Mouse (Mus musculus) liver, postnatal 0 days (tissue): Measurements from ENCODE around the gene Cdh24. TPM values are rescaled to one million over a fixed set of nuclear protein-coding genes. Genes with fewer than 3 reads are reported as not detected.
A peak's percentile ranks its signal among the peaks of the same experiment; 100 is the strongest.

Experiments used
- ATAC-seq: fragments of 200-750 bp; cut with Nextera tagmentation; 2 replicates; pipeline ENCODE4 v1.8.0; 2017; ENCODE audit warnings: mild to moderate bottlenecking, moderate library complexity
- DNase-seq: peaks from one replicate; pipeline ENCODE4 v3.0.0-alpha.2; 2016
- H3K27ac ChIP-seq: fragments of 300-500 bp; sonication (generic); 2 replicates; pipeline ENCODE4 v1.5.1; 2014; ENCODE audit warnings: antibody characterized with exemption, moderate library complexity, mild to moderate bottlenecking, low read depth
- H3K27me3 ChIP-seq: fragments of 300-500 bp; sonication (generic); 2 replicates; pipeline ENCODE4 v1.6.1; 2014; ENCODE audit warnings: low read length, control low read depth, mixed read lengths; ENCODE audit not compliant: insufficient read depth
- H3K36me3 ChIP-seq: fragments of 300-500 bp; sonication (generic); replicated peaks from 2 replicates; pipeline ENCODE4 v1.6.1; 2014; ENCODE audit warnings: mild to moderate bottlenecking, control low read depth, low read length, moderate library complexity, mixed read lengths; ENCODE audit not compliant: insufficient read depth
- H3K4me1 ChIP-seq: fragments of 300-500 bp; sonication (generic); 2 replicates; pipeline ENCODE4 v1.6.1; 2014; ENCODE audit warnings: antibody characterized with exemption, mild to moderate bottlenecking, control low read depth; ENCODE audit not compliant: insufficient read depth
- H3K4me2 ChIP-seq: fragments of 300-500 bp; sonication (generic); 2 replicates; pipeline ENCODE4 v1.6.1; 2014; ENCODE audit warnings: low read depth, mild to moderate bottlenecking, low read length, moderate library complexity, mixed read lengths
- H3K4me3 ChIP-seq: fragments of 300-500 bp; sonication (generic); 2 replicates; pipeline ENCODE4 v1.5.1; 2014; ENCODE audit warnings: low read depth, low read length
- H3K9ac ChIP-seq: fragments of 300-500 bp; sonication (generic); replicated peaks from 2 replicates; pipeline ENCODE4 v1.6.1; 2014; ENCODE audit warnings: mild to moderate bottlenecking, moderate library complexity
- H3K9me3 ChIP-seq: fragments of 300-500 bp; sonication (generic); 2 replicates; pipeline ENCODE4 v1.6.1; 2016; ENCODE audit warnings: mild to moderate bottlenecking, control low read depth, low read length, mixed read lengths
- CTCF ChIP-seq: sonication (generic); IDR thresholded peaks from 2 replicates; pipeline ENCODE4 v1.5.1; 2016; ENCODE audit warnings: antibody characterized with exemption, low read depth
- EP300 ChIP-seq: IDR thresholded peaks from 2 replicates; pipeline ENCODE4 v1.6.1; 2016; ENCODE audit warnings: antibody characterized with exemption, low read depth, mild to moderate bottlenecking
- WGBS: fragments of 180-500 bp; shearing (Covaris S2); extraction: QIAGEN DNeasy Blood & Tissue Kit; methylation state at CpG from one replicate; pipeline ENCODE4 v1.1.7; 2014; ENCODE audit not compliant: insufficient replicate concordance; 5-methylcytosine and 5-hydroxymethylcytosine counted together
- polyA plus RNA-seq: library from polyadenylated mRNA; unstranded; fragments of >200 nt; fragmentation: Nextera tagmentation; extraction: Ambion mirVana; gene quantifications from 2 replicates; pipeline ENCODE4 v1.2.1, GENCODE M21; 2015

The Cdh24 gene
- polyA plus RNA-seq, 1 experiment from 2014 or later, result 0.09 TPM

- no peak overlapping the region for H3K4me2 ChIP-seq
- H3K4me3 ChIP-seq, result no peak overlapping the region
- H3K36me3 ChIP-seq, result peaks cover 12% of the 10 kb centered on the region
- H3K4me1 ChIP-seq, result peaks cover 3% of the 10 kb centered on the region
- no peak overlapping the region for H3K27ac ChIP-seq
- no peak overlapping the region for H3K9ac ChIP-seq
- 0 out of 2 replicates have a peak, but pooled peaks cover 5% of the 10 kb centered on the region for H3K27me3 ChIP-seq
- no peak for ATAC-seq
- H3K9me3 ChIP-seq, result no peaks in the 10 kb centered on the region
- peak; percentile 21; the same call in 1 of the 2 replicates for TF ChIP-seq CTCF
- TF ChIP-seq EP300, result no peak
- DNase-seq, result no peak
- 61% methylated on average over 5 of the region's 5 CpGs for WGBS
Observed at GRCm38 (mm10) chr14:54638210-54638609, 3.0 kb downstream of the Cdh24 start.

- H3K27ac ChIP-seq, result no peak overlapping the region
- H3K4me1 ChIP-seq, result peaks cover 3% of the 10 kb centered on the region
- DNase-seq, result peak; percentile 71
- no peak for TF ChIP-seq EP300
- peak; percentile 94 for TF ChIP-seq CTCF
- H3K9ac ChIP-seq, result no peak overlapping the region
- 50% methylated on average over 8 of the region's 8 CpGs for WGBS
- H3K27me3 ChIP-seq, result 0 out of 2 replicates have a peak, but pooled peaks cover 5% of the 10 kb centered on the region
- H3K9me3 ChIP-seq, result no peaks in the 10 kb centered on the region
- no peak overlapping the region for H3K4me3 ChIP-seq
- no peak overlapping the region for H3K4me2 ChIP-seq
- H3K36me3 ChIP-seq, result peaks cover under 1% of the 10 kb centered on the region; the same call in 1 of the 2 replicates
- no peak for ATAC-seq
Observed at GRCm38 (mm10) chr14:54636954-54637353, 4.2 kb downstream of the Cdh24 start.

GRCm38 (mm10) chr14:54634182-54634581, 7.0 kb downstream of the Cdh24 start:
- no peaks in the 10 kb centered on the region for H3K27me3 ChIP-seq
- peaks cover 2% of the 10 kb centered on the region; the same call in 1 of the 2 replicates for H3K36me3 ChIP-seq
- TF ChIP-seq CTCF (peak; percentile 37), EP300 (no peak)
- no peak overlapping the region for H3K27ac ChIP-seq
- ATAC-seq (no peak), DNase-seq (no peak)
- no peak overlapping the region for H3K4me3 ChIP-seq
- H3K4me2 ChIP-seq, result no peak overlapping the region
- no peaks in the 10 kb centered on the region for H3K4me1 ChIP-seq
- no peaks in the 10 kb centered on the region for H3K9me3 ChIP-seq
- no peak overlapping the region for H3K9ac ChIP-seq
- WGBS, result 77% methylated on average over 4 of the region's 4 CpGs

- Histone ChIP-seq H3K4me2 (no peak overlapping the region), H3K9me3 (no peaks in the 10 kb centered on the region), H3K27me3 (no peaks in the 10 kb centered on the region), H3K4me3 (no peak overlapping the region), H3K36me3 (peaks cover 2% of the 10 kb centered on the region; the same call in 1 of the 2 replicates), H3K4me1 (no peaks in the 10 kb centered on the region), H3K9ac (no peak overlapping the region), H3K27ac (no peak overlapping the region)
- no peak for DNase-seq
- TF ChIP-seq EP300, result no peak
- TF ChIP-seq CTCF, result no peak
- 94% methylated on average over 28 of the region's 37 CpGs for WGBS
- ATAC-seq, result no peak
Observed at GRCm38 (mm10) chr14:54632252-54632651, 8.9 kb downstream of the Cdh24 start.

- H3K4me3 ChIP-seq, result no peak overlapping the region
- no peak overlapping the region for H3K9ac ChIP-seq
- H3K27me3 ChIP-seq, result no peaks in the 10 kb centered on the region
- H3K9me3 ChIP-seq, result no peaks in the 10 kb centered on the region
- H3K4me1 ChIP-seq, result no peaks in the 10 kb centered on the region
- no peak for TF ChIP-seq CTCF
- TF ChIP-seq EP300, result no peak
- no peak overlapping the region for H3K4me2 ChIP-seq
- 78% methylated on average over 4 of the region's 4 CpGs for WGBS
- H3K27ac ChIP-seq, result no peak overlapping the region
- no peak for ATAC-seq
- H3K36me3 ChIP-seq, result peaks cover 2% of the 10 kb centered on the region; the same call in 1 of the 2 replicates
- DNase-seq, result no peak
Observed at GRCm38 (mm10) chr14:54631240-54631599, 9.9 kb downstream of the Cdh24 start.

GRCm38 (mm10) chr14:54630583-54631239, 10.5 kb downstream of the Cdh24 start:
- Histone ChIP-seq H3K27me3 (no peaks in the 10 kb centered on the region), H3K4me3 (no peak overlapping the region), H3K4me2 (no peak overlapping the region), H3K9me3 (no peaks in the 10 kb centered on the region), H3K27ac (no peak overlapping the region), H3K4me1 (no peaks in the 10 kb centered on the region), H3K36me3 (peaks cover 2% of the 10 kb centered on the region; the same call in 1 of the 2 replicates), H3K9ac (no peak overlapping the region)
- WGBS, result 58% methylated on average over 11 of the region's 11 CpGs
- ATAC-seq, result no peak
- TF ChIP-seq EP300 (no peak), CTCF (no peak)
- no peak for DNase-seq
